Mouse (Mus musculus) cerebellum, adult 18-20 months (tissue): ENCODE measurements at regions not wholly inside any gene's neighbourhood (a gene's known extent, or its start where the extent isn't known, plus 50 kb on each side); places are given as distances from the start of the nearest gene placed in this dataset.
A peak's percentile ranks its signal among the peaks of the same experiment; 100 is the strongest.

ENCODE experiments used
- DNase-seq, 2 experiments: peaks; one replicate each; pipeline ENCODE4 v3.0.0; 2021

DNA sequence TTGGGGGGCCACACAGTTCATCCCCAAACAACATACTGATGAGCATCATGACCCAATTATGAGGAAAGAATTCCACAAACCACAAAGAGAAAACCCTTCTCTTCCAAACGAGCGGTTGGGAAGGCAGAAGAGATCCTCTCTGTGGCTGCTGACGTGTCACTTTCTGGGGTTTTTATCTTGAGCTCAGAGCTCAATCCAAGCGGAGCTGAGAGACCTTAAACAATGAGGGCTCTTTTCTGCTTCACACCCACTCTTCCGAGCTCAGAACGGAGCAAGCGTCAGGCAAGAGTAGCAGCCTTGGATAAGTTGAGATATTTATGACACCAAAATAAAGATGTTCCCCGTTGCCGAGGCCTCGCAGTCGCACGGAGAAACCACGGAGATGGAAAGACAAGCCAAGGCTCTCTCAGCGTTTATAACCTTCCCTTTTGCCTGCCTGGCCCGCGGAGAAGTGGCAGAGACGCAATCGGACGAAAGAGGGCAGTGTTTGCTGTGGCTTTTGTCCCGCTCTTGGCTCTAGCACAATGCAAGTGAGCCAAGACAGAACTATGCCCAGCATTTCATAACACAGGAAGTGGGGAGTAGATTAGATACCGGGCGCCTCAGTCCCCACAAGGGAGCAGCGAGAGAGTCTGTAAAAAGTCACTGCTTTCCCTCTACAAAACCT is 100.7 kb downstream of the Chic2 start:
- DNase-seq: peak; percentile 72 to 78

DNA sequence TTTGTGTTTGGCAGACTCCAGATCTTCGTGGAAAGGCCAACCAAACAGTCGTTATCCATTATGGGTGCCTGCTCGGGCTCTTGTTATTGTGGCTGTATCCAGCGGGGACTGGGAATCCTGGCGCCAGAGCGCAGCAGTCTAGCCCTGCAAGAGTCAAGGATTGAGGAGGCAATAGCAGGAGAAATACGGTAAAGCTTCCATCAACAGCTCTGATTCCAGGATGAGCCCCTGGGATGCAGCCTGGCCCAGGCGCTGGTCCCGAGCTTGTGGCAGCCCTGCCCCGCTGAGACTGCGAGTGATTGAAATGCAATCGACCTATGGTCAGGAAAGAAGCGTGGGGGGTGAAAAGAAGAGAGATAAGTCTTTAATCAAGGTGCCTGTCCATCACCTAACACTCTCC is 103.1 kb downstream of the Chic2 start:
- no peak for DNase-seq

DNA sequence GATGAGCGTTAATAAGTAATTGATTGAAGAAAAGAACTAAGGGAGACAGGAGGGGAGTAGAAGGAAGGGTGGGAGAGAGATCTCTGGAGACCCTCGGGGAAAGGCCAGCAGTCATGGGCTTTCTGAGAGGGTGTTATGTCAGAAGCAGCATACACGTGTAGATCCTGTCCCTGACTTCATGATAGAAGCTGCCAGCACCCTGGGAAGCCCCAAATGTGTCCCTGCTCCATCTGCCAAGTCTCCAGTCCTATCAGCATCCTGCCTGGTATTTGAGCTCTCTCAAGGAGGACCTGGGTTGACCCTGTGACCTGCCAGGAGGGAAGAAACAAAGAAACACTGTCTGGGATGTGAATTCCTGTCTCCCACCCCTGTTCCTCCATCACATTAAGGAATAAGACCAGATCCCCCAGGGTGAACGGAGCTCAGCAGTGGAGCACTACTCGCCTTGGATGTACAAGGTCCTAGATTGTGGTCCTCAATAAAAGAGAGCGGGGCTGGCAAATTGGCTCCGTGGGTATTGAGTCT is 107.1 kb downstream of the Chic2 start:
- no peak for DNase-seq

DNA sequence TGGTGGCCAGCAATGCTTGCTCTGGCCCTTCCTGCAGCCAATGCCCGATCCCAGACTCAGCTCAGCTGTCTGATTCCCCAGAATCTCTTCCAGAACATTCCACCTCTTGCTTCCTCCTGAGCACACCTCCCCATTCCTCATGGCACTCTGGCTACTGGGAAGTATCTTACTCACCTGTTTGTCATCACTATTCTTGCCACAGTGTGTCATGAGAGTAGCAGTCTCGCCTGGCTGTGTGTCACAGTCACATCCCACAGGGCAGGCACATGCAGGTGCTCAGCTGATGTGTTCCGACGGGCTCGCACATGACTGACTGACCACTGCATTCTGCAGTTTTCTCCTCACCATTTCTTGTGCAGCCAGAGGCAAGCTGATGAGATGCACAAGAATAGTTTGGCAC is 108.5 kb downstream of the Chic2 start:
- no peak for DNase-seq

DNA sequence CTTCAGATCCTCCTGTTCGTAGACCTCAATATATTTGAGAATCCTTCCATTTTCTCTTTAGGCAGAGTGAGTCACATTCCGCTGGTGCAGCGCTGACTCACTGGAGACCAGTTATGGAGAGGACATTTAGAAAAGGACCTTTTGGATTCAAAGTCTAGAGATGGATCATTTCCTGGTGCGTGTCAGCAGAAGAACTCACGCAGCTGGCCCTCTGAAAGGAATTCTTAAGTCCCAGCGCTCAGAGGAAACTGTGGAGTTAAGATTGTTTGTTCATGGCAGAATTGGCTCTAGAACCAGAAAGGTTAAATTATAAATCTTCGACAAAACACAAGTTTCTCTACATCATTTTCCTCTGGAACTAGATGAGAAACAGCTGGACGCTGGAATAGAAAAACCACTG is 108.9 kb downstream of the Chic2 start:
- DNase-seq: no peak

DNA sequence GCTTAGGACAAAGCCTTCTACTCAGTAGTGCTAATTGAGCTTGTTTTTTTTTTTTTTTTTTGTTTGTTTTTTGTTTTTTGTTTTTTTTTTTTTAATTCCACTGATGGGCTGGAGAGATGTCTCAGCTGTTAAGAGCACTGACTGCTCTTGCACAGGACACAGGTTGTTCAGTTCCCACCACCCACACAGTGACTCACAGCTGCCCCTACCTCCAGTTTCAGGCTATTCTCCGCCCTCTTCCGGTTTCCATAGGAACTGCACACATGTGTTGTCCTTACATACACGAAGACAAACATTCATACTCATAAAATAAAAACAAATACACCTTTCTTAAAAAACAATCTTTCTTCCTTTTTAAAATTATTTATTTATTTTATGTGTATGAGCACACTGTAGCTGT is 111.3 kb downstream of the Chic2 start:
- no peak for DNase-seq

DNA sequence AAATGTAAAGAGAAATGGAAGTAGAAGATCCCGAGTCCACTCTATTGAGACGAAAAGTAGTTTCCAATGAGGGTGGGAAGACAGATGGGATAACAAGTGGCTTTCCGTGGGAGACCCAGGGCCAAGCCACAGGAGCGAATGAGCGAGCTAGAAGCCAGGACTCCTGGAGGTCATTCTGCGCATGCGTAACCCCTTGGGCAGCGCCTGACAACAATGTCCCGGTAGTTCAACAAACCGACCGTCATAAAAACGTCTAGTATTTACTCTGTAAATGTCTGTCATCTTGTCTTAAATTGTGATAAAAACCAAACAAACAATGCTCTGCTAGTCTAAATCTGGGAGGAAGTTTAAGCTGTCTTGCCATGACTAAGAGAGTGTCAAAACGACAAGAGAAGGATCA is 112.4 kb downstream of the Chic2 start:
- DNase-seq: no peak

DNA sequence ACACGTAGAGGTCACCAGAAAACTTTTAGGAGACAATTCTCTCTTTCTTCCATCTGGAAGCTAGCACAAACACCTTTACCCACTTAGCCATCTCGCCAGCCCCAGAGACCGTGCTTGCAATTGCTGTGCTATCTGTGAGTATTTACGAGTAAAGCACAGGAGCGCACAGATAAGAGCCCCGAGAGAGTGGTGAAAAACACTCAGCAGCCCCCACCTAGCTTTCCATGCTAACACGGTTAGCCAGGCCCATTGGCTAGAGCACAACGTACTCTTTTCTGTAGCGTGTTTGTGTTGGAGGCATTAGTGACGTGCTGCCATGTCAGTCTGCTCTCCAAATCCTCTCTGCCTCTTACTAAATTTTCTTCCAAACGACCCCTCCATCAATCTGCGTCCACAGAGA is 112.8 kb downstream of the Chic2 start:
- no peak for DNase-seq

DNA sequence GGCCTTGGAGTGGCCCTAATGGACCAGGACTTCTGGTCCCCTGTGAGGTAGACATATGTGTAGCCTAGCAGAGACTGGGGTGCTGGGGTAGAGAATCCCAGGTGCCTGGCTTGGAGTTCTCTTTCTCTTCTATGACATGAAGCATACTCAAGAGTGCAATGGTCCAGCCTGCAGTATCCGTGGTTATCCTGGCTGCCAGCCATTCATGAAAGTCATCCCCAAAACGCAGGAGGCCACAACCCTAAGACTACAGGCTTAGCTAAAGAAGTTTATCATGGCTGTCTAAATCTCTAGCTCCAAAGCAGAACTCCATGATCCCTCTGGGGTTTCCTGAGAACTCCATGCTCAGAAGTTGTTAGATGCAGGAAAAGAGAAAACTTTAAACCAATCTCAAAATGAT is 117.0 kb downstream of the Chic2 start:
- DNase-seq: no peak

DNA sequence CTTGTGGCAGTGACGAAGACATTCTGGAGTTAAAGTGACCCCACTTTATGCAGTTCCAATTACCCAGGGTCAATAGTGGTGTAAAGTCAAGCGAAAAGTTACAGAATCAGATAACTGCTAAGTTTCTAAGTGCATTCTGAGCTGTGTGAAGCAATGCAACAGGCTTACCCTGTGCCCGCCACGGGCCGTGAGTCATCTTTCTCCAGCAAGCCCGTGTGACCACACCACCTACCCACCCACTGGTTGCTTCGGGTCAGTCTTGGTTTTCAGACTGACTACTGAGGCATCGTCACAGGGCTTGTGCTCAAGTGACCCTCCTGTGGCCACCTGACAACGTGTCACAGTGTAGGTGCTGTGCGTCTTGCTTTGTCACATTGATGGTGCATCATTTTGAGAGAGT is 118.8 kb downstream of the Chic2 start:
- DNase-seq: no peak

DNA sequence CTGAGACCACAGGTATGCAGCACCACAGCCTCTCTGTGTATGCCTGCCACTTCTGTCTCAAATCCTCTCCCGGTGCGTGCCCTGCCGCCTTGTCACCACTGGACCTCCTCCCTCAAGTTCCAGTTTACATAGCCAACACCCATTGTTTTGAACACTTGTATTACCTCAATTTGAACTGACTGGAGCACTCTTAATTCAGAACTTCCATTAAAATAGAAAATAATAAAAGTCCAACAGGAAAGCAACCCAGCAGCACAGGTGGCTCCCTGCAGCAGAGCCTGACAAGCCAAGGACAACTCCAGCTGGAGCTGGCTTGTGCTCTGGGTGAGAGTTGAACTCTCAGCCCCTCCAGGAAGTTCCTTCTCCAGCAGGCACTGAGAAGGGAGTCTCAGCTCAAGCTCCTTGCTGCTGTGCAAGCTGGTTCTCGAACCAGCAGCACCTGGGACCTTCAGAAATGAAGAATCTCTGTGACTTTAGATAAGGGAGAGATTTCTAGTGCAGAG is 120.5 kb downstream of the Chic2 start:
- no peak for DNase-seq

DNA sequence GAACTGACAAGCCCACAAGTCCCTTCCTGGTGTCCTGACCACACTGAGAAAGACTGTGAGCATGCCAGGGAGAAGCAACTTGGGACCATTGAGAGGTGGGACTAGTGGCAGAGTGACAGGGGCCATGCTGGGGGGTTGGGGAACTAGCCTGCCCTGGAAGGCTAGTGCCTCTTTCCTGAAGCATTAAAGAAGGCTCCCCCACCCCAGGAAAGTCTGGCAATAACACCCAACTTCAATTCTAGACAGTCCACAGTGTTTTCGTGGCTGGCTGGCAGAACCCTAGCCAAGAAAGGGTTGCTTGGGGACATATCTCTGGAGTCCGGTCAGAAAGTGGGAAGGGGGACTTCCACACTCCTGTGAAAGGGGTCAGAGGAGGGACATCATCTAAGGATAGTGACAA is 121.2 kb downstream of the Chic2 start:
- DNase-seq: no peak

DNA sequence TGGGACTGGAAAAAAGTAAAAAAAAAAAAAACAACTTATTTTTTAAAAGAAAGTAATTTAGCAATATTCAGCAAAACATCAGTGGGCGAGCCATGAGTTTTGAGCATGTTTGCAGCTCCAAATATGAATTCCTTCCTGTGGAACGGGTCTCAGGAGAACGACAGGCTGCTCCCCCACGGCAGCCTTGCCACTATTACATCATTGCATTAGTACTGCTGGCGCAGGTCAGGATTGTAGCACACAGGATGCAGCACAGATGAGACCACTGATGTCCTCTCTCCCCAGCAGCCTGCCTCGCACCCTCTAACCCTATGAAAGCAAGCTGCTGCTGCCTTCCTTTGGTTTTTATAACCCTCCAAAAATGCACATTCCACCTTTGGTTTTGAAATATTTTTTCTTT is 121.7 kb downstream of the Chic2 start:
- no peak for DNase-seq

DNA sequence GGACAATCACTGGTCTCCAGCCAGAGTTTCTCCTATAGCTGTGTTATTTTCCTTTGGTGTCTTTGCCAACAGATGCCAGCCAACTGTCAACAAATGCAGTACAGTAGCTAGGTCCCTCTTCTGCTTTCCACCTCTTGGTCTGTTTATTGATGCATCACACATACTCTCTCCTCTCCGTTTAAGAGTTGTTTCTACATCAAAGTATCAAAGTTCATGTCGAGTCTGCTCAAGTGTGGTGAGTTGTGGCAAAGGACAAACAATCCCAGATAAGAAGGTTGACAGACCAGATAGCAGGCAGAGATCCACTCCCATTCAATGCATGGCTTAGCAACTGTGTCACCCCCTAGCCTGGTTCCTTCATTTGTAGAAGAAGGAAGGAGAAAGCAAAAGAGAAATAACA is 123.6 kb downstream of the Chic2 start:
- DNase-seq: no peak

DNA sequence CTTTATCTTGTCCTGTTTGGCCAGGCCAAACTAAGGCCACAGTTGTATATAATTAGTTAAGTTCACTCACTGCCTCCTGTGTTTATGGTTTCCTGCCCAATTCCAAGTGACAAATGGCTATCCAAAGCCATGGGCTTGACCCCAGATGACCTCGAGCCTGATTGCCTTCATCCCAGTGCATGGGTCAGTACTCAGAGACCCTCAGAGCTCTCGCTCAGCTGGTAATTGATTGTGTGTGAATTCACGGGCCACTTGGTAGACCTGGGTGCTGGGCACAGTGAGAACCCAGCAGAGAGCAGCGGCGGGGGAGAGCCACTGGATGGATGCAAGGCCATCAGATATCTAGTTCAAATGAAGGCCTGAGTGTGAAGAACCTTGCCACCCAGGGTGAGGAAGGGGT is 124.1 kb downstream of the Chic2 start:
- DNase-seq: no peak

DNA sequence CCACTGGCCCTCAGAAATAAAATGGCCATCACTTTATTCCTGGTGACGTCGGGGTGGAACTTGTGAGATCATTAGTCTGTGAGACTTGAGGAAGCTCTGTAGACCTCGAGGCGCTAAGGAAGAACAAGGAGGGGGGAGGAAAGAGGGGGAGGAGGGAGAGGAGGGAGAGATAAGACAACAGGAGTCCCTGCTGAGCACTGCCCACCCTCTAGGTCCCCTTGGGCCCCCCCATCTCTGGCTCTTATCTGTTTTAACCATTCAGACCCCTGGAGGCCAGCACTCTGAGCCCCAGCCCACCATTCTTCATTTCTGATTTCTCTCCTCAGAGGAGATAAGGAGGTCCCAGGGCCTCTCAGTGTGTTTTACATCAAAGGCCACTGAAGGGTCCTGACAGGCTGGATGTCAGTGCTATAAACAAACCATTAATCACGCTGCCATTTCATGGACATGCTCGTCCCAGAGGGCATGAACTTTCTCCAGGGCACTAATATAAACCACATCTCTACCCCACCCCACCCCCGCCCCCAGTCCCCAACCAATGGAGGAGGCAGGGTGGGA is 139.0 kb downstream of the Chic2 start:
- DNase-seq: no peak

DNA sequence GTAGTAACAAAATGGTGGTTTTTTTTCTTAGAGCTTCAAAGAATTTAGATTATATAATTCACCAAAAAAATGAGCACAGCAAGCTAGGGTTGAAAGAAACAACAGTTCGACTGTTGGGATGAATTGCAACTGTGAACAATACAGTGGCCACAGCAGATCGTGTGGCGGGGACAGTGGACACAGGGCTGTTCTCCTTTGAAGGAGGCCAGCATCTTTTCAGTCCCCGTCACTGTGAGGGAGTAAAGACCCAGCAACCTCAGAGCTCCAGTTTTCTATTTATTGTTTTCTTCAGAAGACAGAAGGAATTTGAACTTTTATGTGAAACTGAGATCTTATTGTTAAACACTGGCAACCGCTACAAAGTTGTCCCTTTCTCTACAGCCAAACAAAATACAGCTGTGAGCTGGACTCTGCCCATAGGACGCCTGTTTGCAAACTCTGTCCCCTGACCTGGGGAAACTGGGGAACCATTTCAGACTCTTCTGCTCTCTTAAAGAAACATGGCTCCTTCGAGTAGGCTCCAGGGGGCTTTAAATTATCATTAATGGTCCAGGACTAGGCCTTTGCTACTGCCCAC is 139.6 kb downstream of the Chic2 start:
- DNase-seq: no peak

DNA sequence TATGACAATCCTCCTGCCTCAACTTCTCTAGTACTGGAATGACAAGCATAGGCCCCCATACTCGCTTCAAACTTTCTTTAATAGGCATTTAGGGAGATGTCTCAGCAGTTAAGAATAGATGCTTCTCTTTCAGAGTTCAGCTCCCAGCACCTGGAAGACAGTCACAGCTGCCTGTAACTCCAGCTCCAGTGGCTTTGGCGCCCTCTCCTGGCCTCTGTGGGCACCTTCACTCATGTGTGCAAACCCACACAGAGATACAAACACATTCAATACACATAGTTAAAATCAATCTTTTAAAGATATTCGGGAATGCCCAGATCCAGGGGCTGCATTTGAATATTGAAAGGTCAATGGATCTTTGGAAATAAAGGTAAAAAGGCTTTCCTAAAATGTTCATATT is 140.2 kb downstream of the Chic2 start:
- DNase-seq: no peak

DNA sequence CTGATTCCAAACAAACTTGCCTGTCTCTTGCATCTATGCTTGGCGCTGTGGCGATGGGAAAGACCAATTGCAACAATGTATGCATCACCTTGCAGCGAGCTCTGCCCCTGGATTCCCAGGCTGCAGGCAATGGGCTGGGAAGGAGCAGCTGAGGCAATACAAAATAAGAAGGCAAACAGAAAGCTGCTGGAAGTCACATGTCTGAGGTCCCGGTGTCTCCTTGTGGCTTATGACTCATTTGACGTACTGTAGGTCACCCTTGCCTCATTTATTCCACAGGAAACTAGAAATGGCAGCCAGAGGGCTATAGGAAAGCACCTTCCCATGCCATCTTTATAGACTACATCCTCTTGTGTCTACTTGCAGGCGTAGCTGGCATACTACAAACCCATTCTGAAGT is 140.9 kb downstream of the Chic2 start:
- DNase-seq: no peak

DNA sequence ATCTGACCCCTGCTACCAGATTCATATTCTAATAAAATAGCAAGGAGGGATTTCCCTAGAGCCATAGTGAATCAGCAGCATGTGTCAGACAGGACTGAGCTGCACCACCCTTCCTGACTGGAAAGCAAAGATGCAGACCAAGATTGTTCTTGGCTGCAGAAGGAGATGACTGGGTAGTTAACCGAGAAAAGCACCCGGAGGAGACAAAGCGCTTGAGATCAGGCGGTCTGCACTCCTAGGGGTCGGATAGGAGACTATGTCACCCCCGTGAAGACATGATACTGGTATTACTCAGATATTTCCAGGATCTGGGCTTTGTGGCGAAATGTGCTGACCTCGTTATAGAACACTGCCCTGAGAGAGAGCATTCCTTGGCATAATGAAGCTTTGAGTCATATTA is 147.4 kb downstream of the Chic2 start:
- DNase-seq: no peak

DNA sequence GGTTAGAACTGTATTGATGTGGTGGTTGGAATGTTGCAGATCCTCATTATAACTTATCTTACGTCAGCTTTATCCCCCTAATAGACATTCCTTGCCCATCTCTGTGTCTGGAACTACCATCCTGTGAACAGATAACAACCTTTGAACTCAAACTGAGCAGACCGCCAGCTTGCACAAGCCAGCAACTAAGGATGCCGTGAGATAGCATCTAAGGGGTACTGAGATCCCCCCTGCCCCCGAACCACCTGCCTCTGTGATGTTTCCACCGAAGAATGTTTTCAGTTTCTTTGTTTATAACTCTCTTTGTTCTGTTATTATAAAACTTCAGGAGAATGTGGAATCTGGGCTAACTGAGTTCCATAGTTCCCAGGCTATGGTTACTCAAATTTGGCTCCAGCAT is 151.3 kb downstream of the Chic2 start:
- DNase-seq: no peak

DNA sequence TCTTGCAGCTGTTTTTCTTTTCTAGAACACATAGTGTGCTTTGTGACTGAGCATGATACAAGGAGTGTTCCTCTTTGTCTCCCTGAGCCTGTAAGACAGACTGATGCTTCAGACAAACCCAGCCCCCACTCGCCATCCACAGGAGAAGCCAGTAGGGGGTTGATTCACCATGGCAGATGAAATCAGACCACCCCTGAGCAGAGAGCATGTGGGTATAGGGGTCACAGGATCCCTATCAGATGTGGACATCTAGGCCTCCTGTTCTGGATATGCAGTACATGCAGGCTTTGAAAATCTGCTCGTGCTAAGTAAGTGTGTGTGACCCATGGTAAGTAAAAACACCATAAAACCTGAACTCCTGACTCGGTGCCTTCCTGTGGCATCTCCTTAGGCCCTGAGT is 153.0 kb downstream of the Chic2 start:
- no peak for DNase-seq

DNA sequence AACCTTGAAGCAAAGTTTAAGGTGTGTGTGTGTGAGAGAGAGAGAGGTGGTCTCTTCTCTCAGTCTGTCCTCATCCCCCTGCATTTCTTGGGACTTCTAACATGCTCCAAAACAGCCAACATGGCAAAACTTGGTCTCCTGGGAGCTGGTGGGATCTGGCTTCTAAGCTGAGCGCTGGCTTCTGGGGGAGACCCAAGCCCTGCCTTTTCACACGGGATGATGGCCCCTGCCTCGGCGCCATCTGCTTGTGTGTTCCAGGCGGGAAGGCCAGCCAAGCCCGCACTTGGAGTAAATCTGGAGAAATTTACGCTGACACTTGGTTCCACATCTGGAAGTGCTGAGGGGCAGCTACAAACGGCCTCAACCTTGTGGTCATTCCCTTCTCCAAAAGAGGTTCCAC is 155.6 kb downstream of the Chic2 start:
- no peak for DNase-seq

DNA sequence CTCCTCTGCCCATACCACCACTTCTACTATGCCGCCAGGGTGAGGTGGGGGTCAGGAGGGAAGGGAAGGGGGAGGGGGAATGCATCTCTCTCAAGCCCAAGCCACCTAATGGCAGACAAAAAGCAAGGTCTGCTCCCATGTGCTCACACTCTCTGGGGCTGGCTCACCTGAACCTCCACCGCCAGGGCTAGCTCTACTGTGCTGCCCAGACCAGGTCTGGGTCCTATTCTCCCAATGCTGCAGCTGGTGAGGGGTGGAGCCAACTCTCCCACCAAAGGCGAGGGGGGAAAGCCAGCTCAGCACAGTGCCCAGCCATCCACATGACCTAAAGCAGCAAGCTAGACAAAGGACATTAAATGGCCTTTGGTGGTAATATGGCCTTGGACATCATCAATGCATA is 158.6 kb downstream of the Chic2 start:
- no peak for DNase-seq

DNA sequence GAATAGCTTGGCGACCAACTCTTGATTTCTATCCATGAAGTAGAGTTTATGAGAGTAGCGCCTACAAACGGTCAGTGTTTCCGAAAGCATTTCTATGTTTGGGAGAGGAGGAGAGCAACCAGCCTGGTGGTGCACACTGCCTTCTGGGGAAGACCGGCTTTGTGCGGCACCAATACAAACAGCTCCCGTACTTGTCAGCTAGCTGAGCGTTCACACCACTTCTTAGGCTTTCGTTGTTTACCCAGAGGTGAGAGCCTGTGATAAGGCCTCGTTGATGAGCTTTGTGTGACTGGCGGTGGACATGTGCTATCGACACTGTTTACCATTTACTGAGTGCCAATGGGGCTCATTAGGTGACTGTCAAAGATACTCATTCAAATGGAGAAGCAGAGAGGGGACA is 162.0 kb downstream of the Chic2 start:
- no peak for DNase-seq
